Mouse (Mus musculus) heart, postnatal 14 days (tissue): Measurements from ENCODE around the gene Kat5. TPM values are rescaled to one million over a fixed set of nuclear protein-coding genes. Genes with fewer than 3 reads are reported as not detected.

Source experiments
- DNase-seq, 2 experiments: peaks; one replicate each; pipeline ENCODE4 v3.0.0; 2021 to 2022
- intact Hi-C: fragments of 180-260 bp; cut with DNase I; formaldehyde crosslinking; loops from one replicate; pipeline ENCODE4 v1.15.1; 2025
- total RNA-seq, 2 experiments: library from RNA; stranded (reverse); gene quantifications; 2 replicates each; pipeline ENCODE4 v1.2.3; 2021

Gene Kat5
- total RNA-seq, 2 experiments from 2014 or later: 28.4 to 30.8 TPM

DNA sequence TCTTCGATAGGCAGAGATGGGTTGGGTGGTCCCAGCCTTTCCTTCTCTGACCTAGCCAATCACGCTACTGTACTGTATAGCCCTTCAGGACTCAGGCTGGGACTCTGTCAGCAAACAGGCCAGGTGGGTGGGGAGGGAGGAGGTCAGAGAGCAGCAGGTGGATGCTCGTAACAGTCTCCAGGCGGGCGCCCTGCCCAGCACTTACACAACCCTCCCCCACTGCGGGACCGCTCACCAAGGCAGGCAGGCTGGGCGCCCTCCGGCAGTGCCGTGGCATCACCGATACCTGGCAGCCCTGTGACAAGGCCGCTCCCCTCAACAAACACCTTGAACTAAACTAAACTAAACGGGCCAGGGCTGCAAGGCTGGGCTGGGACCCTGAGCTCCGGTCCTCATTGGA is 55.8 kb downstream of the Kat5 start:
- DNase-seq: no peak
- intact Hi-C loops: no loop called here

DNA sequence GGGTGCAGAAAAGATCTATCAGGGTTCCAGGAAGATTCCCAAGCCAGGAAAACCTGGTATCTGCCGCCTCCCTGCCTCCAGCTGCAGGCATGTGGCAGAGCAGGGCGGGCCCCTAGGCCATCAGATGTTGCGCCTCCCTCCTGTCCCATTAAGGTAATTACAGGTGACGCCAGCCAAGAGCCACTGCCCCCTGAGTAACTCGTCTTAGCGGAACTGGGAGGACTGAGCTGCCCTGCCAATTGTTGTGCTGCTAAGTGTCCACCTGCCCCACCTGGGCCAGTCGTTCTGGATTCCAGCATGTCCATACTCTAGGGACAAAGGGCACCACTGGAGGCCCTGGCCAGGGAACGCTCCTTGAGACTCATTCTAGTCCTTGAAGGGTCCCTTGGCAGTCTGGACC is 56.2 kb downstream of the Kat5 start:
- DNase-seq: no peak
- intact Hi-C loops: no loop called here

Other genes starting within 250 kb of the Kat5 start
- gene Eif1ad, start 243.5 kb downstream of the Kat5 start, total RNA-seq: 10 to 100 TPM; 21.5 to 22.6 TPM
- 100 to 1,000 TPM; 115 to 145 TPM for gene Banf1, start 243.1 kb downstream of the Kat5 start, total RNA-seq
- gene Sart1, start 221.5 kb downstream of the Kat5 start, total RNA-seq: 10 to 100 TPM; 47.5 to 49.5 TPM
- gene Tsga10ip, start 207.7 kb downstream of the Kat5 start, total RNA-seq: under 1 TPM; 0.31 to 0.90 TPM
- 100 to 1,000 TPM; 252 to 264 TPM for gene Drap1, start 185.3 kb downstream of the Kat5 start, total RNA-seq
- 10 to 100 TPM; 39.9 to 41.9 TPM for gene AI837181, start 185.1 kb downstream of the Kat5 start, total RNA-seq
- gene Fosl1, start 162.7 kb downstream of the Kat5 start, total RNA-seq: not detected
- 10 to 100 TPM in 1 of 2 experiments, 1 to 10 TPM in 1; 10.0 to 11.2 TPM for gene Ccdc85b, start 152.3 kb downstream of the Kat5 start, total RNA-seq
- gene Fibp, start 149.6 kb downstream of the Kat5 start, total RNA-seq: 10 to 100 TPM; 55.7 to 63.2 TPM
- gene Ctsw, start 141.7 kb downstream of the Kat5 start, total RNA-seq: under 1 TPM in 1 of 2 experiments, not detected in 1; 0.71 TPM
- gene Efemp2, start 136.3 kb downstream of the Kat5 start, total RNA-seq: 10 to 100 TPM; 17.9 to 18.3 TPM
- gene Mus81, start 121.8 kb downstream of the Kat5 start, total RNA-seq: 10 to 100 TPM; 22.2 to 24.9 TPM
- 100 to 1,000 TPM; 274 to 350 TPM for gene Cfl1, start 119.8 kb downstream of the Kat5 start, total RNA-seq
- gene 1700020D05Rik, start 106.5 kb downstream of the Kat5 start, total RNA-seq: 1 to 10 TPM in 1 of 2 experiments, under 1 TPM in 1; 0.93 to 1.2 TPM
- gene Snx32, start 99.7 kb downstream of the Kat5 start, total RNA-seq: 1 to 10 TPM; 6.6 to 8.5 TPM
- gene Ovol1, start 49.6 kb downstream of the Kat5 start, total RNA-seq: not detected
- gene Ap5b1, start 42.2 kb downstream of the Kat5 start, total RNA-seq: 1 to 10 TPM; 2.3 to 3.5 TPM
- 10 to 100 TPM; 50.8 to 51.8 TPM for gene Rnaseh2c, start 8.4 kb downstream of the Kat5 start, total RNA-seq
- gene Rela, start 27.2 kb upstream of the Kat5 start, total RNA-seq: 10 to 100 TPM; 25.8 to 29.9 TPM
- gene Sipa1, start 53.5 kb upstream of the Kat5 start, total RNA-seq: 10 to 100 TPM; 32.7 to 33.8 TPM
- 10 to 100 TPM; 35.9 to 37.2 TPM for gene Map3k11, start 78.5 kb upstream of the Kat5 start, total RNA-seq
- gene Pcnx3, start 78.7 kb upstream of the Kat5 start, total RNA-seq: 10 to 100 TPM; 24.0 to 24.9 TPM
- gene Kcnk7, start 94.1 kb upstream of the Kat5 start, total RNA-seq: not detected
- gene Ehbp1l1, start 116.1 kb upstream of the Kat5 start, total RNA-seq: 100 to 1,000 TPM; 124 to 141 TPM
- 10 to 100 TPM; 38.6 to 40.1 TPM for gene Fam89b, start 119.4 kb upstream of the Kat5 start, total RNA-seq
- 10 to 100 TPM; 47.2 to 55.5 TPM for gene Ltbp3, start 130.7 kb upstream of the Kat5 start, total RNA-seq
- 10 to 100 TPM; 66.2 to 67.2 TPM for gene Scyl1, start 161.2 kb upstream of the Kat5 start, total RNA-seq